Comparison of ENCODE assay signal across 8 mouse cellular contexts in the genomic region with DNA sequence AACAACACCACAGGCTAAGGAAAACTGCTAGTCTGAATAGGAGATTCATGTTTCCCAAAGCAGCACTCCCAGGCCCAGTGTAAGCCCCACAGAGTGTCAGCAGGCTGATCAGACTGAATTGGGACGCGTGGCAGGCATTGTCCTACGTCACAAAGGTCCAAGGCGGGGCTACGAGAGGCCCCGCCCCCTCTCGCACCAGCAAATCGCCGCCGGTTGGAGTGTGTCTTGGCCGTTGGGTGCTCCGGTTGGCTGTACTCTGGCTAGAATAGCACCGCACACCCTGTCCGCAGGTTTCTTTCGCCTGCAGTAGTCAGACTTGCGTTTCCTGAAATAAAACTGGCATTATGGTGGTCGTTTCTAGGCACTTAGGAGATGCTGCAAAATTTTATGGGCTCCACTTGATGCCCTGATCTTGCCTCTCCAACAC. TPM values are rescaled to one million over a fixed set of nuclear protein-coding genes. Genes with fewer than 3 reads are reported as not detected.
DNase-seq lines count a peak whose midpoint lies in the region; ATAC-seq and TF ChIP-seq lines count a peak whose summit lies in the region.

TSS of gene Fkbp7 (minus strand) at position 151 of the 427 bp plus-strand sequence.

- WGBS in forebrain, embryonic 15.5 days, result 0% methylated on average over 17 of the region's 17 CpGs
- WGBS in neural tube, embryonic 14.5 days, result under 1% methylated on average over 17 of the region's 17 CpGs

- H3K27me3 ChIP-seq in G1E (ENCODE audit: insufficient read depth, low read length), result no peaks in the 10 kb centered on the region
- no peaks in the 10 kb centered on the region for H3K27me3 ChIP-seq in forebrain, embryonic 15.5 days
- no peaks in the 10 kb centered on the region for H3K27me3 ChIP-seq in neural tube, embryonic 14.5 days (ENCODE audit: control insufficient read depth, insufficient read depth, low read length)
- no peaks in the 10 kb centered on the region for H3K27me3 ChIP-seq in testis, adult 2 months (ENCODE audit: control insufficient read depth, insufficient read depth, low read length)

- H3K4me1 ChIP-seq in G1E (ENCODE audit: insufficient read depth, low read depth, low read length), result peaks cover 45% of the 10 kb centered on the region
- H3K4me1 ChIP-seq in forebrain, embryonic 15.5 days, result peaks cover 43% of the 10 kb centered on the region
- H3K4me1 ChIP-seq in neural tube, embryonic 14.5 days (ENCODE audit: control insufficient read depth, insufficient read depth, low read length), result peaks cover 27% of the 10 kb centered on the region
- peaks cover 11% of the 10 kb centered on the region for H3K4me1 ChIP-seq in testis, adult 2 months (ENCODE audit: control insufficient read depth, insufficient read depth, low read length)

- peak within 1 kb of the TSS; percentile 63 for H3K9ac ChIP-seq in forebrain, embryonic 15.5 days (replicated peaks)
- peak within 1 kb of the TSS; percentile 51 for H3K9ac ChIP-seq in neural tube, embryonic 14.5 days (replicated peaks; ENCODE audit: low read depth, low read length)

- H3K4me2 ChIP-seq in forebrain, embryonic 15.5 days (replicated peaks), result peak within 1 kb of the TSS; percentile 70
- peak within 1 kb of the TSS; percentile 81 for H3K4me2 ChIP-seq in neural tube, embryonic 14.5 days (ENCODE audit: low read depth, low read length)

- peaks cover 25% of the 10 kb centered on the region for H3K36me3 ChIP-seq in G1E (replicated peaks)
- no peaks in the 10 kb centered on the region for H3K36me3 ChIP-seq in forebrain, embryonic 15.5 days
- H3K36me3 ChIP-seq in neural tube, embryonic 14.5 days (ENCODE audit: control insufficient read depth, insufficient read depth, low read length), result no peaks in the 10 kb centered on the region
- H3K36me3 ChIP-seq in testis, adult 2 months (ENCODE audit: control insufficient read depth, insufficient read depth, low read length), result no peaks in the 10 kb centered on the region

- peak; percentile 87 for ATAC-seq in G1E (ENCODE audit: extremely low read depth, insufficient number of reproducible peaks, low FRiP score, poor library complexity, severe bottlenecking)
- peak; percentile 94 for ATAC-seq in forebrain, embryonic 15.5 days (replicated peaks)
- peak; percentile 93 for ATAC-seq in neural tube, embryonic 14.5 days (ENCODE audit: low read depth)

- peak; percentile 99 for TF ChIP-seq POLR2A in testis, adult 2 months (IDR thresholded peaks at IDR 0.05; ENCODE audit: control insufficient read depth, low read depth, low read length)

- H3K9me3 ChIP-seq in G1E (replicated peaks), result no peaks in the 10 kb centered on the region
- no peaks in the 10 kb centered on the region for H3K9me3 ChIP-seq in forebrain, embryonic 15.5 days
- H3K9me3 ChIP-seq in neural tube, embryonic 14.5 days (ENCODE audit: control insufficient read depth, low read length), result no peaks in the 10 kb centered on the region

- no peak for TF ChIP-seq CTCF in G1E (IDR thresholded peaks at IDR 0.05; ENCODE audit: low read depth, low read length)
- no peak for TF ChIP-seq CTCF in testis, adult 2 months (IDR thresholded peaks at IDR 0.05; ENCODE audit: control insufficient read depth, insufficient read depth, insufficient replicate concordance, low read depth, low read length)

- H3K27ac ChIP-seq in forebrain, embryonic 15.5 days (replicated peaks), result peak within 1 kb of the TSS; percentile 83
- peak within 1 kb of the TSS; percentile 82 for H3K27ac ChIP-seq in neural tube, embryonic 14.5 days (ENCODE audit: low read depth, low read length)
- H3K27ac ChIP-seq in testis, adult 2 months (ENCODE audit: control insufficient read depth, insufficient read depth, low read depth, low read length), result peak within 1 kb of the TSS; percentile 99

- DNase-seq in G1E (ENCODE audit: low spot score), result peak; percentile 72
- DNase-seq in cerebellum, adult 11-12 months, result peak; percentile 94
- DNase-seq in heart, postnatal 25 days (ENCODE audit: low spot score), result peak; percentile 82
- peak; percentile 86 to 94 for DNase-seq in layer of hippocampus, adult 18-20 months (ENCODE audit: low spot score in 2 of 2)
- peak; percentile 88 to 92 for DNase-seq in lung, adult 18-20 months

- intact Hi-C loops in heart, postnatal 25 days (cut with DNase I), result no loop called here

- H3K4me3 ChIP-seq in G1E (ENCODE audit: low read depth, low read length), result peak within 1 kb of the TSS; percentile 70
- H3K4me3 ChIP-seq in forebrain, embryonic 15.5 days, result peak within 1 kb of the TSS; percentile 50
- H3K4me3 ChIP-seq in neural tube, embryonic 14.5 days (ENCODE audit: low read depth, low read length), result peak within 1 kb of the TSS; percentile 40
- H3K4me3 ChIP-seq in testis, adult 2 months (ENCODE audit: control insufficient read depth, low read depth, low read length), result peak within 1 kb of the TSS; percentile 80

RNA-seq across cellular contexts. Expression of gene Fkbp7, which starts in this region (rescaled TPM):
- total RNA-seq in G1E (2014; fragmentation: Nextera tagmentation) (9.9 and 18.1 TPM in 2 replicates), G1E (2017) (3.1 and 5.3 TPM in 2 replicates)
- polyA plus RNA-seq in G1E (2012), result 0.19 and 0.29 TPM in 2 replicates
- 11.8 and 12.0 TPM in 2 replicates for polyA plus RNA-seq in forebrain, embryonic 15.5 days (2015; fragmentation: Nextera tagmentation; extraction: Ambion mirVana)
- total RNA-seq in heart, postnatal 25 days (2021), result 10 to 100 TPM; 19.7 to 21.2 TPM
- total RNA-seq in layer of hippocampus, adult 18-20 months (2021), result 1 to 10 TPM; 5.2 to 5.3 TPM
- polyA plus RNA-seq in neural tube, embryonic 14.5 days (2014; fragmentation: Nextera tagmentation; extraction: Ambion mirVana), result 9.0 and 23.0 TPM in 2 replicates
- polyA plus RNA-seq in testis, adult 2 months (2012; rRNA removed), result 16.3 and 19.2 TPM in 2 replicates

Comparison
In these comparisons a context has a peak if more than half of its experiments do, and no peak if none do; other contexts are left out.
1. Peak in every context shown above with its lines: DNase-seq, ATAC-seq, H3K4me3 ChIP-seq and H3K27ac ChIP-seq.